Mouse (Mus musculus) lung, embryonic 15.5 days (tissue): ENCODE data around the gene Abi3. TPM values are rescaled to one million over a fixed set of nuclear protein-coding genes. Genes with fewer than 3 reads are reported as not detected.
A peak's percentile ranks its signal among the peaks of the same experiment; 100 is the strongest.

Experiments used
- ATAC-seq: fragments of 200-750 bp; cut with Nextera tagmentation; 2 replicates; pipeline ENCODE4 v1.8.0; 2017; ENCODE audit warnings: moderate number of reproducible peaks, borderline replicate concordance; ENCODE audit not compliant: low FRiP score, low TSS enrichment; ENCODE audit errors: extremely low read depth
- H3K27ac ChIP-seq: fragments of 300-500 bp; sonication (generic); 2 replicates; pipeline ENCODE4 v1.5.1; 2015; ENCODE audit warnings: moderate library complexity, mild to moderate bottlenecking, inconsistent platforms
- H3K27me3 ChIP-seq: fragments of 300-500 bp; sonication (generic); 2 replicates; pipeline ENCODE4 v1.6.1; 2015; ENCODE audit warnings: inconsistent platforms
- H3K36me3 ChIP-seq: fragments of 300-500 bp; sonication (generic); 2 replicates; pipeline ENCODE4 v1.6.1; 2015; ENCODE audit warnings: inconsistent platforms
- H3K4me1 ChIP-seq: fragments of 300-500 bp; sonication (generic); 2 replicates; pipeline ENCODE4 v1.6.1; 2015; ENCODE audit warnings: inconsistent platforms
- H3K4me2 ChIP-seq: fragments of 300-500 bp; sonication (generic); 2 replicates; pipeline ENCODE4 v1.6.1; 2015; ENCODE audit warnings: inconsistent platforms, mild to moderate bottlenecking, moderate library complexity
- H3K4me3 ChIP-seq: fragments of 300-500 bp; sonication (generic); 2 replicates; pipeline ENCODE4 v1.5.1; 2015; ENCODE audit warnings: mild to moderate bottlenecking, inconsistent platforms
- H3K9ac ChIP-seq: fragments of 300-500 bp; sonication (generic); 2 replicates; pipeline ENCODE4 v1.6.1; 2015; ENCODE audit warnings: inconsistent platforms
- H3K9me3 ChIP-seq: fragments of 300-500 bp; sonication (generic); 2 replicates; pipeline ENCODE4 v1.6.1; 2016; ENCODE audit warnings: inconsistent platforms
- WGBS: fragments of 180-500 bp; shearing (Covaris S2); methylation state at CpG from one replicate; pipeline ENCODE4 v1.1.7; 2015; 5-methylcytosine and 5-hydroxymethylcytosine counted together
- polyA plus RNA-seq: library from polyadenylated mRNA; unstranded; fragments of >200 nt; fragmentation: Nextera tagmentation; extraction: Ambion mirVana; gene quantifications from 2 replicates; pipeline ENCODE4 v1.2.1, GENCODE M21; 2015

The Abi3 gene
- polyA plus RNA-seq, 1 experiment from 2014 or later: 19.7 TPM

DNA sequence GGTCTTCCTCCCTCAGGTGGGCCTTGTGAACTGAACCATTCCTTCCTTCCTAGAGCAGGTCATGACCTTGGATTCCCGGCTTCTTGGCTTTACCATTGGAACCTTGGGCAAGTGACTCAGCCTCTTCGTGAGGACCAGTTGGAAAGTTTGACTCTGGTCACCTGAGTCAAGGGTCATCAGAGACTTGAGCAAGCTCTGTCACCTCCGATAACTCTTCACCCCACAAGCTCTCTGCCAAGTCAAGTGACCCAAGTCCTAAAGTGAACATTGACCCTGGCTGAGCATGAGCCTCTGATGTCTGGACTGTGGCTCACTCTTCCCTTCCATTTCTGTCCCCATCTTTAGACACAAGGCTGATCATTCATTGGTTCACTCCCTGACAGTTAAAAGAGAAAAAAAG is 20.8 kb downstream of the Abi3 start:
- Histone ChIP-seq H3K27ac (no peak overlapping the region), H3K36me3 (no peaks in the 10 kb centered on the region), H3K9me3 (no peaks in the 10 kb centered on the region), H3K27me3 (peaks cover 23% of the 10 kb centered on the region; the same call in 1 of the 2 replicates), H3K4me1 (peaks cover 13% of the 10 kb centered on the region), H3K9ac (no peak overlapping the region), H3K4me2 (no peak overlapping the region), H3K4me3 (no peak overlapping the region)
- ATAC-seq: no peak
- 75% methylated on average over 3 of the region's 3 CpGs for WGBS

DNA sequence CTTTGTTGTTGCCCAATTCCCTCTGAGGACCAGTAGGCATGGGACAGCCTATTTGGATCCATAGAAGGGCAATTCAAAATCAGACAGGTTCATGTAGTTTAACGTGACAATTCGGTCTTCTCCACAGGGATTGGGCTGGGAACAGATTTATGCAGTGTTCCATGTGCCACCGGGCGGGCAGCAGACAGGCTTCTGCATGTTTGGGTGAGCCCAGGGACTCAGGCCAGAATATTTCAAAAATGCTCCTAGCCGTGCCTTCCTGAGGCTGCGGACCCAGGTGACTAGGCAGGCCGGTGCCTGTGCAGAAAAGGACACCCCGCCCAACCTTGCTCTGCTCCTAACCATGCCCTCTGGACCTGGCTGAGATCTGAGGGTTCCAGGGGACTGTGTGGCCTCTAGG is 23.1 kb downstream of the Abi3 start:
- H3K27me3 ChIP-seq: peaks cover 6% of the 10 kb centered on the region; the same call in 1 of the 2 replicates
- 82% methylated on average over 8 of the region's 8 CpGs for WGBS
- no peak overlapping the region for H3K9ac ChIP-seq
- no peaks in the 10 kb centered on the region for H3K36me3 ChIP-seq
- ATAC-seq: no peak
- H3K27ac ChIP-seq: no peak overlapping the region
- peaks cover 4% of the 10 kb centered on the region; the same call in 1 of the 2 replicates for H3K4me1 ChIP-seq
- H3K4me3 ChIP-seq: no peak overlapping the region
- H3K9me3 ChIP-seq: no peaks in the 10 kb centered on the region
- no peak overlapping the region for H3K4me2 ChIP-seq

DNA sequence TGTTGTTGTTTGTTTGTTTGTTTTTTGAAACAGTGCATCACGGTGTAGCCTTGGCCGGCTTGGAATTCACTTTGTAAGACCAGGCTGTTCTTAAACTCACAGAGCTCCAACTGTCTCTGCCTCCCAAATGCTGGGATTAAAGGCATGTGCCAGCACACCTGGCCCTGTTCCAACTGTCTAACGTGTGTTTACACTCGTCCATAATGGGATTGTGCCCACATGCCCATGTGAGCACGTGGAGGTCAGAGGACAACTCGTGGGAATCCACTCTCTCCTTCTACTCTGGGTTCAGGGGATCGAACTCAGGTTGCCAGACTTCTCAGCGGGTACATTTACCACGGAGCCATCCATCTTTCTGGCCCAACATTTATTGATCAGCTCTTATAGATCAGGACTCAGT is 26.9 kb downstream of the Abi3 start:
- no peaks in the 10 kb centered on the region for H3K36me3 ChIP-seq
- no peak overlapping the region for H3K9ac ChIP-seq
- H3K4me1 ChIP-seq: no peaks in the 10 kb centered on the region
- ATAC-seq: no peak
- no peak overlapping the region for H3K27ac ChIP-seq
- WGBS: 64% methylated on average over 9 of the region's 9 CpGs
- no peaks in the 10 kb centered on the region for H3K27me3 ChIP-seq
- no peak overlapping the region for H3K4me2 ChIP-seq
- no peak overlapping the region for H3K4me3 ChIP-seq
- no peaks in the 10 kb centered on the region for H3K9me3 ChIP-seq

DNA sequence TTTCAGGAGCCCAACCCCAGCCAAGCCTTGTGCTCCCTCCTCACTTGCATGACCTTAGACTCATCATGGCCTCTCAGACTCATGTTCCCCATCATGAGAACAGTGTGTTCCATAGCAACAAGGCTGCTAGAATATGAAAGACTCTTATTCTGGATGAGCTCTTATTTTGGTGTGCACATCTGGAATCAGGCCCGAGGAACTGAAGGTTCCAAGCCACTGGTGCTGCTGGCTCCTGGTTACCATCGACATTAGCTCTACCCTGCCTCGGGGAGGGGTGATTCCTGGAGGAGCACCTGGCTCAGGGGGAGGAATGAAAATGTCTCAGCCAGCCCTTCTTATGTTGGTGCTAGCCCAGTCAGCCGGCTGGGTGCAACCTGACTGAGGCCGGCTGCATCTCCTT is 27.4 kb downstream of the Abi3 start:
- Histone ChIP-seq H3K27ac (no peak overlapping the region), H3K4me1 (no peaks in the 10 kb centered on the region), H3K4me2 (no peak overlapping the region), H3K36me3 (no peaks in the 10 kb centered on the region), H3K9ac (no peak overlapping the region), H3K27me3 (no peaks in the 10 kb centered on the region), H3K4me3 (no peak overlapping the region), H3K9me3 (no peaks in the 10 kb centered on the region)
- ATAC-seq: no peak
- 58% methylated on average over 5 of the region's 5 CpGs for WGBS

DNA sequence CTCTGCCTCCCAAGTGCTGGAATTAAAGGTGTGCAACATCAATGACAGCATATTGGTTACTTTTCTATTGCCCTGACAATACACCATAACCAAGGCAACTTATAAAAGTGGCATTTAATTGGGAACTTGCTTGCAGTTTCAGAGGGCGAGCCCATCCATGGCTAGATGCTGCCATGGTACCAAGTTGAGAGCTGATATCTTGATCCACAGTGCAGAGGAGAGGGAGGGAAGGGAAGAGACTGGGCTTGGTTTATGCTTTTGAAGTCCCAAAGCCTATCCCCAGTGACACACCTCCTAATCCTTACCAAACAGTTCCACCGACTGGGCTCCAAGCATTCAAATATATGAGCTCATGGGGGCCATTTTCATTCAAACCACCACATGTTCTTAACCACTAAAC is 28.2 kb downstream of the Abi3 start:
- no peak overlapping the region for H3K9ac ChIP-seq
- no peaks in the 10 kb centered on the region for H3K36me3 ChIP-seq
- 81% methylated on average over 2 of the region's 2 CpGs for WGBS
- H3K27ac ChIP-seq: no peak overlapping the region
- no peak overlapping the region for H3K4me3 ChIP-seq
- no peak overlapping the region for H3K4me2 ChIP-seq
- no peaks in the 10 kb centered on the region for H3K27me3 ChIP-seq
- no peaks in the 10 kb centered on the region for H3K9me3 ChIP-seq
- no peaks in the 10 kb centered on the region for H3K4me1 ChIP-seq
- ATAC-seq: no peak

DNA sequence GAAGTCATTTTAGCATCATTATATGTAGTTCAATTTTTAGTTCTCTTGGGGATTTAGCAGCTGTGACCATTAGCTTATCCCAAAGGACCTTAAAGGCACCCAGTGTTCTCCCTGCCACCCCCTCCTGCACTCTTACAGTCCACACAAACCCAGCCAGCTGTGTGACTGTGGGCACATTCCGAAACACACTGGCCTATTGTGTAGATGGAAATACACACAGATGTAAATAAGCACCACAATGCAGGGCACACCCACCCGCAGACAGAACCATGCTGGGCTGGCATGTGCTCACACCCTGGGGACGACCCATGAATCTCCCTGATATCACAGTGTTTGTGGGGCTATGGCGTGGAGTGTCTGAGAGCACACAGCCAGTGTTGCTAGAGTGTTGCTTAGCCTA is 30.1 kb downstream of the Abi3 start:
- Histone ChIP-seq H3K4me1 (no peaks in the 10 kb centered on the region), H3K9ac (no peak overlapping the region), H3K27me3 (no peaks in the 10 kb centered on the region), H3K9me3 (no peaks in the 10 kb centered on the region), H3K27ac (no peak overlapping the region), H3K36me3 (no peaks in the 10 kb centered on the region), H3K4me2 (no peak overlapping the region), H3K4me3 (no peak overlapping the region)
- WGBS: 71% methylated on average over 4 of the region's 4 CpGs
- no peak for ATAC-seq

DNA sequence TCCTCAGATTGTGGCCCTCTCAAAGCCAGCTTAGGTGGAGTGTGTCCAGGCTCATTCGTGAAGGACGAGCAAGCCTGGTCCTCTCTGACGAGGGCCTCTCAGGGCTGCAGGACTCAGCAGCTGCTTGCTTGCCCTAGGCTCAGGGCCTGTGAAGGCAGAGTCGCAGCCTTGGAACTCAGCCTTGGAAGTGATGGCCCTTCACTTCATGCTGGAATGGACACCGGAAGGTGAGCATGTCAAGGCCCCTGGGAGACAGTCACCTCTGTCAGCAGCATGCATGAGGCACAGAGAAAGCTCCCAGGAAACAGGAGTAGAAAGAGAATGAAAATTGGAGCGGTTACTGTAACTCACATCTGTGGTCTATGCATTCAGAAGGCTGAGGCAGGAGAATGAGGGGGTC is 30.5 kb downstream of the Abi3 start:
- Histone ChIP-seq H3K4me2 (no peak overlapping the region), H3K9me3 (no peaks in the 10 kb centered on the region), H3K27ac (no peak overlapping the region), H3K4me1 (no peaks in the 10 kb centered on the region), H3K9ac (no peak overlapping the region), H3K4me3 (no peak overlapping the region), H3K27me3 (no peaks in the 10 kb centered on the region), H3K36me3 (no peaks in the 10 kb centered on the region)
- 75% methylated on average over 6 of the region's 6 CpGs for WGBS
- ATAC-seq: no peak

DNA sequence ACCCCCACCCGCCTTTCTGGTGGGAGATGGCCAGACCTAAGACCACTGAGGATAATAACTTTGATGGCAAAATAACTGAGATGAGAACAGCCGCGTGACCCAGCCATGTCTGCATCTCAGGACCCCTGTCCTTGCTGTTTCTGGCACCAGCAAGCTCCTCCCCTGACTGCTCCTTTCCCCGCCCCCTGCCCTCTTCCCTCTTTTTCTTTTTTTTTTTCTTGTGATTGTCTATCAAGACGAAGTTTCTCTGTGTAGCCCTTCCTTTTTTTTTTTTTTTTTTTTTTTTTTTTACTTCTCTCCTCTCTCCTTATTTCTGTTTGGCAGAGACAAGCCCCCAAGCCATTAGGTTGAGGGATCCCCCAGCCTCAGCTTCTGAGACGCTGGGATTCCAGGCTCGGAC is 31.4 kb downstream of the Abi3 start:
- Histone ChIP-seq H3K36me3 (no peaks in the 10 kb centered on the region), H3K9ac (no peak overlapping the region), H3K4me2 (no peak overlapping the region), H3K27ac (no peak overlapping the region), H3K27me3 (no peaks in the 10 kb centered on the region), H3K4me3 (no peak overlapping the region), H3K4me1 (no peaks in the 10 kb centered on the region), H3K9me3 (no peaks in the 10 kb centered on the region)
- no peak for ATAC-seq
- WGBS: 65% methylated on average over 7 of the region's 7 CpGs

DNA sequence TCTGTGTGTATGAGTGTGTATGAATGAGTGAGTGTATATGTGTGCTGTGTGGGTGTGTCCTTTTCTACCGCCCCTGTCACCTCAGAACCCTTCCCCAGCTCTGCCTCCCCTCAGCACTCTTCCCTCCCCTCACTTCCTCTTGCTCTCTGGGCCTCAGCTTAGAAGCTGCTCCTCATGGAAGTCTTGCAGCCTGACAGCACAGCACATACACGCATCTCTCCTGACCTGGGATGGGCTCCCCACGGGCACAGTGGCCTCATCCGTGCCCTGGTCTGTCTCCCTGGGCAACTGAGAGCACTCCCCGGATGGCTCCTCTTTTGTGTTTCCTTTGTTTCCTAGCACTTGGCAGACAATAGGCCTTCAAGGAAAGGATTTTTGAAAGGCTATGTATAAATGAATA is 32.7 kb downstream of the Abi3 start:
- H3K9ac ChIP-seq: no peak overlapping the region
- H3K27me3 ChIP-seq: no peaks in the 10 kb centered on the region
- H3K4me3 ChIP-seq: no peak overlapping the region
- no peak overlapping the region for H3K4me2 ChIP-seq
- H3K4me1 ChIP-seq: no peaks in the 10 kb centered on the region
- 44% methylated on average over 5 of the region's 5 CpGs for WGBS
- no peak for ATAC-seq
- no peak overlapping the region for H3K27ac ChIP-seq
- H3K9me3 ChIP-seq: no peaks in the 10 kb centered on the region
- H3K36me3 ChIP-seq: no peaks in the 10 kb centered on the region

DNA sequence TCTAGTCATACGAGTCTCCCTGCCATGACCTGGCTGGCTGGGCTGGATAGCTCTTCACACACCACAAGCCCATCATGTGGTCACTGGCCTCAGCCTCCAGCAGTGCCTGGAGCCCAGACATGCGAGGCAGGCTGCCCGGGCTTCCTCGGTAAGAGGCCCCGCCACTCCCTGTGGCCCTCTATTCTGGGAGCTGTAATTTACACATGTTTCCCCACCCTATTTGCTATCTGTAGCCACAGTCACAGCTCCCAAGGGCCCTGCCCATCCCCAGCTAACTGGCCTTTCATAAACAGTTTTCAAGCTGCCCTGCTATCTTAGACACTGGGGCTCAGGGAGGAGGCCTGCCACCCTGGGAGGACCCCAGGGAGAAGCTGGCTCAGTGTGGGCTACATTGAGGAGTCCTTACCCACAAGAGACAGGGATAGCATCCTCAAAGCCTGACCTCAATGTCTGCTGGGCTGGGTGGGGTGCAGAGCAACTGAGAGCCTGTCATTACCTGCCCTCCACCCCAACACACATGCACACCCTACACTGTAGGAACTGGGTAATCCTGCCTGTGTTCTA is 33.7 kb downstream of the Abi3 start:
- WGBS: 56% methylated on average over 5 of the region's 5 CpGs
- H3K4me3 ChIP-seq: no peak overlapping the region

DNA sequence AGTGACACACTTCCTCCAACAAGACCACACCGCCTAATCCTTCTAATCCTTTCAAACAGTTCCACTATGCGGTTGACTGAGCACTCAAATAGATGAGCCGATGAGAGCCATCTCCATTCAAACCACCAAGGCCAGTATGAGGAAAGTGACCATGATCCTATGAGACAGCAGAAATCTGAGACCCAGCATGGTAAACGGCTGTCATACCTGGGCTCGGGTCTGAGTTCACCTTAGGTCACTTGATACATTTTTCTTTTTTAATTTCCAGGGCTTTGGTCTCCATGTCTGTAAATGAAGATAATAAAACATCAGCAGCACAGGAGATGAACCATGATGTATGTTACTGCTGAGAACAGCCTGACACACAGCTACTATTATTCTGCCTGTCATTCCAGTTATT is 34.4 kb downstream of the Abi3 start:
- Histone ChIP-seq H3K36me3 (no peaks in the 10 kb centered on the region), H3K27ac (no peak overlapping the region), H3K4me2 (no peak overlapping the region), H3K9me3 (no peaks in the 10 kb centered on the region), H3K4me3 (no peak overlapping the region), H3K4me1 (no peaks in the 10 kb centered on the region), H3K9ac (no peak overlapping the region), H3K27me3 (no peaks in the 10 kb centered on the region)
- 91% methylated on average over 5 of the region's 5 CpGs for WGBS
- no peak for ATAC-seq

More for the DNA sequence above, 33.7 kb downstream of the Abi3 start:
- no peaks in the 10 kb centered on the region for H3K9me3 ChIP-seq
- H3K27ac ChIP-seq: no peak overlapping the region
- no peak overlapping the region for H3K9ac ChIP-seq
- no peaks in the 10 kb centered on the region for H3K27me3 ChIP-seq
- H3K4me1 ChIP-seq: no peaks in the 10 kb centered on the region
- H3K36me3 ChIP-seq: no peaks in the 10 kb centered on the region
- peak; percentile 74; the same call in 1 of the 2 replicates for ATAC-seq
- H3K4me2 ChIP-seq: no peak overlapping the region

DNA sequence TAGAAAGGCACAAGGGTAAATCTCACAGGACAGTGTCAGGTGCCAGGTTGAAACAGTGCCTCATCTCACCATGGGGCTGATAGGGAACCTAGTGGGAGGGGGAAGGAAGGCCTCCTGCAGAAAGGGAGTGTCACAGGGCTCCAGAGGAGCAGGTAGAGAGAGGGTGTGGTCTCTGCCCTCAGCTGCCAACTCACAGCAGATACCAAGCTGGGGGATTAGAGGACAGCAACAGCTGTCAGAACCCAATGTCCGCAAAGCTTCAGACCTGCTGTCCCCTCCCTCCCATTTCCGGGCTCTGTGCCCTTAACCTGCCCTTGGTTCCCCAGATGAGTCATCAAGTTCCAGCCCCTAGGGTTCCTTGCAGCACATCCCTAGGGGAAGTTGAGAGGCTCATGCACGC is 36.7 kb downstream of the Abi3 start:
- no peak overlapping the region for H3K27ac ChIP-seq
- no peak overlapping the region for H3K4me2 ChIP-seq
- H3K4me3 ChIP-seq: no peak overlapping the region
- H3K9ac ChIP-seq: no peak overlapping the region
- no peaks in the 10 kb centered on the region for H3K9me3 ChIP-seq
- 30% methylated on average over 3 of the region's 3 CpGs for WGBS
- H3K4me1 ChIP-seq: no peaks in the 10 kb centered on the region
- no peaks in the 10 kb centered on the region for H3K36me3 ChIP-seq
- H3K27me3 ChIP-seq: no peaks in the 10 kb centered on the region
- ATAC-seq: peak; percentile 49; the same call in 1 of the 2 replicates

DNA sequence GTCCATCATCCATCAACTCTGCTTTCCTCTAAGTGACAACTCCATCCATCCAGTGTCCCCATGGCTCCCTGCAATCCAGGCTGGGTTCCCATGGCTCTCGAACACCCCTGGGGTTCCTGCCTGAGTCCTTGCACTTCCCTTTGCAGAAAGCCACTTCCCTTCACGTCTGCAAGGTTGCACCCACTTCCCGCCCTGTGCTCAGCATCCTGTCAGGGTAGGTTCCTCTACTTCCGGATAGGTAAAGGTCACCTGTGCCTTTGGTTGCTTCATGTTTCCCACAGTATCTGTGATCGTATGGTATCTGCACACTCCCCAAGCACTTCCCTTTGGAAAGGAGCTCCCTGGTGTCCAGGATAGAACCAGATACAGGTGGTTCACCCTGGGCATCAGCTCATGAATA is 37.3 kb downstream of the Abi3 start:
- Histone ChIP-seq H3K4me1 (no peaks in the 10 kb centered on the region), H3K9ac (no peak overlapping the region), H3K9me3 (no peaks in the 10 kb centered on the region), H3K36me3 (no peaks in the 10 kb centered on the region), H3K4me2 (no peak overlapping the region), H3K27ac (no peak overlapping the region), H3K4me3 (no peak overlapping the region), H3K27me3 (no peaks in the 10 kb centered on the region)
- WGBS: 60% methylated on average over 5 of the region's 5 CpGs
- ATAC-seq: no peak
